ENCODE assay signal across 23 mouse cellular contexts in genomic region chr19:11375273-11375672, GRCm38 (mm10). TPM values are rescaled to one million over a fixed set of nuclear protein-coding genes. Genes with fewer than 3 reads are reported as not detected.
DNase-seq lines count a peak whose midpoint lies in the region; ATAC-seq and TF ChIP-seq lines count a peak whose summit lies in the region.
"Had no signal": no experiment of that assay in that cellular context is flagged by ENCODE, and none has a peak within 500 bp of the region (broad histone marks: within the 10 kb centered on the region; RNA-seq: fewer than 3 reads in every experiment).

TSS of gene Ms4a4a (plus strand) at chr19:11375523.

- H3K4me3 ChIP-seq in gastrocnemius, adult 2 months, result 0 out of 2 replicates have a peak within 1 kb of the TSS, but pooled peaks have one; percentile 9
- peak within 1 kb of the TSS; percentile 28 for H3K4me3 ChIP-seq in megakaryocyte, embryonic 14.5 days (replicated peaks)
- no peak within 1 kb of the TSS for H3K4me3 ChIP-seq in liver, embryonic 11.5 days (ENCODE audit: low read depth, low read length)
- H3K4me3 ChIP-seq: embryonic facial prominence, embryonic 12.5 days; forebrain, embryonic 12.5 days; heart, adult 2 months; heart, embryonic 12.5 days; hindbrain, embryonic 12.5 days had no signal

- H3K9ac ChIP-seq in liver, embryonic 11.5 days (ENCODE audit: low read depth, low read length), result no peak within 1 kb of the TSS
- H3K9ac ChIP-seq: embryonic facial prominence, embryonic 12.5 days; forebrain, embryonic 12.5 days; heart, embryonic 12.5 days; hindbrain, embryonic 12.5 days had no signal

- no peak; the same call in 1 of the 2 replicates for ATAC-seq in megakaryocyte, adult 5-6 weeks (ENCODE audit: poor library complexity, severe bottlenecking)
- 0 out of 2 replicates have a peak, but pooled peaks have one; percentile 7 for ATAC-seq in granulocyte monocyte progenitor cell, adult 5-6 weeks (replicated peaks; ENCODE audit: poor library complexity, severe bottlenecking)
- no peak for ATAC-seq in liver, embryonic 11.5 days (replicated peaks; ENCODE audit: low FRiP score)
- ATAC-seq: forebrain, embryonic 16.5 days; hindbrain, embryonic 16.5 days; inflammation-experienced regulatory T-cells, adult 6 months; intestine, postnatal 0 days had no signal

- no peak for DNase-seq in gastrocnemius, adult 2 months
- DNase-seq in gastrocnemius, adult 8-10 months (ENCODE audit: low spot score in 2 of 2), result no peak
- DNase-seq in liver, embryonic 11.5 days (ENCODE audit: low spot score), result no peak
- DNase-seq in heart, postnatal 25 days (ENCODE audit: low spot score), result no peak
- DNase-seq: adrenal gland, postnatal 10 days; cerebellum, adult 18-20 months; cerebellum, adult 9-11 months; cerebellum, postnatal 36 days; gastrocnemius, postnatal 36 days; heart, adult 2 months; heart, postnatal 4 days had no signal

- no peaks in the 10 kb centered on the region for H3K36me3 ChIP-seq in megakaryocyte, embryonic 14.5 days (replicated peaks; ENCODE audit: low read length)
- H3K36me3 ChIP-seq in liver, embryonic 11.5 days (ENCODE audit: control insufficient read depth, insufficient read depth, low read length), result no peaks in the 10 kb centered on the region
- H3K36me3 ChIP-seq: embryonic facial prominence, embryonic 12.5 days; forebrain, embryonic 12.5 days; heart, embryonic 12.5 days; hindbrain, embryonic 12.5 days had no signal

- H3K4me1 ChIP-seq in megakaryocyte, embryonic 14.5 days, result no peaks in the 10 kb centered on the region
- no peaks in the 10 kb centered on the region for H3K4me1 ChIP-seq in liver, embryonic 11.5 days (replicated peaks; ENCODE audit: control insufficient read depth, insufficient read depth, low read length)
- H3K4me1 ChIP-seq: embryonic facial prominence, embryonic 12.5 days; forebrain, embryonic 12.5 days; heart, embryonic 12.5 days; hindbrain, embryonic 12.5 days had no signal

- H3K4me2 ChIP-seq in liver, embryonic 11.5 days, result no peak within 1 kb of the TSS
- H3K4me2 ChIP-seq: embryonic facial prominence, embryonic 12.5 days; forebrain, embryonic 12.5 days; heart, embryonic 12.5 days; hindbrain, embryonic 12.5 days had no signal

- no peaks in the 10 kb centered on the region for H3K9me3 ChIP-seq in megakaryocyte, embryonic 14.5 days
- H3K9me3 ChIP-seq in liver, embryonic 11.5 days (ENCODE audit: control insufficient read depth, low read length), result no peaks in the 10 kb centered on the region
- H3K9me3 ChIP-seq: embryonic facial prominence, embryonic 12.5 days; forebrain, embryonic 12.5 days; heart, embryonic 12.5 days; hindbrain, embryonic 12.5 days had no signal

- intact Hi-C loops in gastrocnemius, adult 2 months (cut with DNase I), result no loop called here
- intact Hi-C loops in heart, postnatal 25 days (cut with DNase I), result no loop called here

- no peaks in the 10 kb centered on the region for H3K27me3 ChIP-seq in megakaryocyte, embryonic 14.5 days (replicated peaks)
- H3K27me3 ChIP-seq in liver, embryonic 11.5 days (replicated peaks; ENCODE audit: control insufficient read depth, insufficient read depth, low read length), result no peaks in the 10 kb centered on the region
- H3K27me3 ChIP-seq: embryonic facial prominence, embryonic 12.5 days; forebrain, embryonic 12.5 days; heart, embryonic 12.5 days; hindbrain, embryonic 12.5 days had no signal

- WGBS in liver, embryonic 11.5 days, result 82% methylated on average over 2 of the region's 2 CpGs

- H3K27ac ChIP-seq in gastrocnemius, adult 2 months, result peak within 1 kb of the TSS; percentile 12; the same call in 1 of the 2 replicates
- no peak within 1 kb of the TSS for H3K27ac ChIP-seq in liver, embryonic 11.5 days (ENCODE audit: low read depth, low read length)
- H3K27ac ChIP-seq: embryonic facial prominence, embryonic 12.5 days; forebrain, embryonic 12.5 days; heart, adult 2 months; hindbrain, embryonic 12.5 days had no signal

- no peak for TF ChIP-seq CTCF in gastrocnemius, adult 2 months (IDR thresholded peaks at IDR 0.05)

RNA-seq across cellular contexts. Expression of gene Ms4a4a, which starts in this region (rescaled TPM):
- total RNA-seq in gastrocnemius, adult 2 months (2021), result 1 to 10 TPM; 1.5 to 4.2 TPM
- 1 to 10 TPM in 2 of 4 experiments, under 1 TPM in 1, not detected in 1; 0.39 to 1.6 (median 1.4) TPM for total RNA-seq in gastrocnemius, adult 8-10 months (2022)
- 1.2 TPM in 1 of 2 replicates, not detected in the other for polyA plus RNA-seq in megakaryocyte, embryonic 14.5 days (2012; ENCODE audit: insufficient read depth, low replicate concordance)
- 35.8 and 41.7 TPM in 2 replicates for total RNA-seq in megakaryocyte, adult 5-6 weeks (2015)
- 6.0 and 7.4 TPM in 2 replicates for total RNA-seq in megakaryocyte, adult 5-6 weeks (2017)
- total RNA-seq in granulocyte monocyte progenitor cell, adult 5-6 weeks (2014; fragmentation: Nextera tagmentation), result not detected in 2 replicates
- total RNA-seq in granulocyte monocyte progenitor cell, adult 5-6 weeks (2017), result not detected in 2 replicates
- 1.3 and 2.2 TPM in 2 replicates for polyA plus RNA-seq in liver, embryonic 11.5 days (2014; fragmentation: Nextera tagmentation; extraction: Ambion mirVana)
- 1 to 10 TPM; 4.8 to 7.8 TPM for total RNA-seq in heart, postnatal 25 days (2021)
- total RNA-seq: ES-E14 had no signal

Comparison
In these comparisons a context has a peak if more than half of its experiments do, and no peak if none do; other contexts are left out.
1. Peak in ATAC-seq in granulocyte monocyte progenitor cell, adult 5-6 weeks; RNA of the gene not detected or under 1 TPM.